Mouse (Mus musculus) hematopoietic stem cell, adult 5-6 weeks (primary cell): Measurements from ENCODE around the gene Nhs. TPM values are rescaled to one million over a fixed set of nuclear protein-coding genes. Genes with fewer than 3 reads are reported as not detected.
"Not testable (repeated sequence)": the region's sequence is repeated elsewhere in the genome, so short reads cannot be mapped to it uniquely, and the experiment has no call there.

Experiments used
- ATAC-seq, 2 experiments: fragments of 125-278 bp in 1 of 2; replicated peaks in 1 of 2; 2 replicates each; pipeline ENCODE4 v1.8.0; 2016 to 2017; ENCODE audit warnings: inconsistent platforms in 2 of 2, mild to moderate bottlenecking in 2 of 2, moderate number of reproducible peaks in 2 of 2, low read depth in 1 of 2, moderate TSS enrichment in 1 of 2; ENCODE audit not compliant: low FRiP score in 2 of 2, poor library complexity in 2 of 2, severe bottlenecking in 2 of 2, insufficient read depth in 1 of 2, low TSS enrichment in 1 of 2
- total RNA-seq: library from RNA; stranded (forward); fragments of 172-1452, 232-1000 nt; gene quantifications from 2 replicates; pipeline ENCODE4 v1.2.3, GENCODE M21; 2017

Gene Nhs
- total RNA-seq, 1 experiment from 2014 or later = not detected

GRCm38 (mm10) chrX:161894442-161894841, 265.1 kb downstream of the Nhs start:
- peak; percentile 68 to 71 for ATAC-seq

GRCm38 (mm10) chrX:161883661-161884060, 275.9 kb downstream of the Nhs start:
- ATAC-seq = no peak

DNA sequence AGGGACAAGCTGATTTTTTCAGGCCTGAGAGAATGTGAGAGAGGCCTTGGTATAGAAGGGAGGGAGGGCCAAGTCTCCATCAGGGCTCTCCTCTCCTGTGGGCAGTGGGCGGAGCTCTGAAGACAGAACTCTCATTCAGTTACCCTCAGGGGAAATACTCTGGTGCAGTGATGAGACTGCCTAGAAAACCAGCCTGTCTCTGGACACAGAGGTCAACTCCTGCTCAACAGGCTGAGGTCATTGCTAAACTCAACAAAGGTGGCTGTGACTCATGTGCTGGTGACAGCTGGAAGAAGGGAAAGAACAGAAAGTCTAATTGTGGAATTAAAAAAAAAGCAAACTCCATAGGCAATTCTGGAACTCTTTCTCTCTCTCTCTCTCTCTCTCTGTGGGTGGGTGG, 282.4 kb downstream of the Nhs start:
- no peak for ATAC-seq

- no peak for ATAC-seq
Measured at GRCm38 (mm10) chrX:161873511-161873910, 286.0 kb downstream of the Nhs start.

- ATAC-seq = no peak
Measured at GRCm38 (mm10) chrX:161871306-161871705, 288.2 kb downstream of the Nhs start.

DNA sequence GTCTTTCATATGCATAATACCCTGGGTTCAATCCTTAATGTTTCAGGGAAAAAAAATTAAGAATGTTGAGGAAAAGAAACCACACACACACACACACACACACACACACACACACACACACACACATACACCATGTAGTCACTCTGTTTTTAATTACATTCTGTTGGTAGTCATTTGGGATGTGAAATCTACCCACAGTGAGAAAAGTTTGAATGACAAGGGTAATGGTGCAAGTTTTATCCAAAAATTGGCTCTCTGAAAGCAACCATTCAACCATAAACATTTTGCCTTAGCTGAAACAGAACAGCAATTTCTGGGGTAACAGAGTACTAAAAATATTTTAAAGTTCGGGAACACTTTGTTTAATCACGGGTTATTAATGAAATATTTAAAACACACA, 303.9 kb downstream of the Nhs start:
- ATAC-seq = no peak

DNA sequence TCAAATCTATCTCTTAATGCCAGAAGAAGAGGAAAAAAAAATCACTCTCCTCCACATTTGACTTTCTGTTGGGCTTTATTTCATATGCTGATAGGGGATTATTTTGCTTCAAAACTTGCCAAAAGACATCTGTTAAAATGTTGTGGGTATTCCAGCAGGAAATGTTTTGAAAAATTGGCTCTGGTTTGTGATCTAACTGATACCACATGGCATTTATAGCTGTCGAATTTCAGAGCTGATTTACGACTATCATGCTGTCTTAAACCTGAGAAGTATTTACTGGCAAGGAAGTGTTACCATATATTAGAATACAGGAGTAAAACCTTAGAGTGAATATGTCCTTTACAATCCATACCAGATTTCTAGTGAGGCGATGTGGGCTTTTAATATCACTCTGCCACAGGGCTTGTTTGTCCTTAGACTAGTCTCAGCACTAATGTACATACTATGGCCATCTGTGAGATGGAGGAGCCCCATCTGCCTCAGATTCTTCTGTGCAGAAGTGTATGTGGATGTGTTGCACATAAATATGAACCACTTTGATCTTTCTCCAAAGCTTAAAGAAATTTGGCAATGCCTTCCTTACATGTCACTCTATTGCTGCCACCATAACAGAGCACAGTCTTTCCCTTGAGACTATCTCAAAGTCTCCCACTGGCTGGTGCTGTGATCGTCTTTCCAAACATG, 305.8 kb downstream of the Nhs start:
- no peak for ATAC-seq

DNA sequence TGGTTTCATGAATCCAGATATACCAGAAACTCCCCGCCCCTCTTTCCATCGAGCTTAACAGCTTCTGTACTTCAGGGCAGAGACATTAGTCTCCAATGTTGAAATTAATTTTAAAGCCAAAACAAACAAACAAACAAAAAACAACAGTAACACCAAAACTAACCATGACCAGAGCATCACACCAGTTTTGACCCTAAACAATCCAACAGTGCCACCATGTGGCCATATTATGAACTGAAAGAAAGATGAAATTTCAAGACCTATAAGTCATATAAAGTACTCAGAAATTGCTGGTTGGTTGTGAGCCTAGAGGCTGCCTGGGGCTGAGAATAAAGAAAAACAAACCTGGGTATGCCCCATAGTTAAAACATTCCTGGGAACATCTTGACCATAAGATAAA, 333.3 kb downstream of the Nhs start:
- not testable (repeated sequence) for ATAC-seq

GRCm38 (mm10) chrX:161790182-161790581, 369.3 kb downstream of the Nhs start:
- no peak for ATAC-seq
